Mouse (Mus musculus): ENCODE measurements around the gene Klhl31.

GRCm38 (mm10) chr9:77632432-77632831 lies 3.9 kb upstream of the Klhl31 start:
- TF ChIP-seq CTCF (IDR thresholded peaks at IDR 0.05; ENCODE audit: low read depth, low read length) (no peak), TAL1 (conservative IDR thresholded peaks at IDR 0.05; ENCODE audit: low read depth, low read length) (no peak), GATA1 (IDR thresholded peaks at IDR 0.05; ENCODE audit: borderline replicate concordance, low read length) (no peak)

Measured in G1E (cell line).